Mouse (Mus musculus) ovary, adult 18-20 months (tissue): Measurements from ENCODE around the gene Snrpd3.
"Not testable (repeated sequence)": the region's sequence is repeated elsewhere in the genome, so short reads cannot be mapped to it uniquely, and the experiment has no call there.

Experiments used
- DNase-seq: peaks from one replicate; pipeline ENCODE4 v3.0.0; 2022; ENCODE audit warnings: low spot score, mixed read lengths

The Snrpd3 gene

DNA sequence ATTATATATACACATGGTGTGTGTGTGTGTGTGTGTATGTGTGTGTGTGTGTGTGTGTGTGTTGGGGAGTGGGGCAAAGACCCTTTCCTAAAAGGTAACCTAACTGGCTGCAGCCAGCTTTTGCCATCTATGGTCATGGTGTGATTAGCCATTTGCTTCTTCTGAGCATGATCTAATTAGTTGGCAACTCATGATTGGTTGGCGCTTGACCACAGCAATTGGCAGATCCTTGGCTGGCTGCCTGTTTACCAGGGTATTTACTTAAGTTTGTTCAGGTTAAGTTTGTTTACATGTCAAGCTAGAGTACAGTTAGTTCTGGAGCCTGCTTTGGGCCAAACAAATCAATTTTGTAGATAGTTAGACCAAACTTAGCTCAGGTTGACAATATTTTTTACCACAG, 15.7 kb upstream of the Snrpd3 start:
- no peak for DNase-seq

GRCm38 (mm10) chr10:75503692-75504091, 13.7 kb upstream of the Snrpd3 start:
- DNase-seq = no peak

- no peak for DNase-seq
Measured at GRCm38 (mm10) chr10:75504234-75505129, 12.9 kb upstream of the Snrpd3 start.

GRCm38 (mm10) chr10:75505130-75505495, 12.2 kb upstream of the Snrpd3 start:
- no peak for DNase-seq

- not testable (repeated sequence) for DNase-seq
Measured at GRCm38 (mm10) chr10:75505928-75506327, 11.4 kb upstream of the Snrpd3 start.

- peak; percentile 38 for DNase-seq
Measured at GRCm38 (mm10) chr10:75510446-75510845, 6.9 kb upstream of the Snrpd3 start.

DNA sequence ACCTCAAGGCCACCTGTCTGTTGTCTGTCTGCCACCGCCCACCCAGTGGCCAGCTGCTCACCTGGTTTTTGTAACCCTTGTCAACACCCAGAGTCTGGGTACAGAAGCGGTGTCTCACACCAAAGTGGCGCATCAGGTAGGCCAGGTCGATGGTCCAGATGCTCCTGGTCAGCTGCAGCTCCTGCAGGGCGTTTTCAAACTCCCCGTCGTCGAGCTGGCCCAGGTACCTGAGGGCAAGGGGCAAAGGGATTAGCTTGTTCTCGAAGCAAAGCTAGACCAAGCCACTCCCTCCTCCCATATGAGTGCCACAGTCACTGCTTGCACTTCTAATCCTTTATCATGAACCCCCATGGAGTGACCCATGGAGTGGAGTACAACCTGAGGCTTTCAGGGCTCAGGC, 6.3 kb upstream of the Snrpd3 start:
- no peak for DNase-seq

DNA sequence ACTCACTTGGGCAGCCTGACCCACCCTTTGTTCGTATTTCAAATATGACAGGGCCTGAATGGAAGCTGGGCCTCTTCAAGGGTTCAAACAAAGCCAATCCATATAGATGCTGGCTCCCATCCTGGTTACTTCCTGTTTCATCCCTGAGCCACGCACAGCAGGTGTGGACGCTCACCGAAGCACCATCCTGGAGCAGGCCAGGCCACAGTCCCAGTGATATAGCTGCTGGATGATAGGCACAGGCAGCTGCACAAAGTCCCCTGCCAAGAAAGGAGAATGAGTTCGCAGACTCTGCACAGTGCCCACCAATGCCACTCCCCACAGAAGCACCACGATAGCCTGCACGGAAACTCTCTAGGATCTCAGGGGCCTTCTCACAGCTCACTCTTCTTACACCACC, 5.5 kb upstream of the Snrpd3 start:
- no peak for DNase-seq

DNA sequence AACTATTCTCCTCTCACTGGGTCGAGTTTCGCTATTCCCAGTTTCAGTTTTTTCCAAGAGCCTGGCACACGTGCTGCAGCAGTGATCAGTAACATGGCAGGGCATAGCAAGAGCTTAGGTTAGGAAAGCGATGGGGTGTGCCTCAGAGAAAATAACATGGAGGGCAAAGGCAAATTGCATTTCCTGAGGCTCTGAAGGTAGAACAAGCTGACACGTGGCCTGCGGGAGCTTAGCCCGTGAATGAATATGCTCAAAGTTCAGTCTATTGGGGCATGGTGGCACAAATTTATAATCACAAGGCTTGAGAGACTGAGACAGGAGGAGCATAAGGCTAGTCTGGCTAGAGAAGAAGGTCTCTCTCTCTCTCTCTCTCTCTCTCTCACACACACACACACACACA, 4.6 kb upstream of the Snrpd3 start:
- DNase-seq = no peak

DNA sequence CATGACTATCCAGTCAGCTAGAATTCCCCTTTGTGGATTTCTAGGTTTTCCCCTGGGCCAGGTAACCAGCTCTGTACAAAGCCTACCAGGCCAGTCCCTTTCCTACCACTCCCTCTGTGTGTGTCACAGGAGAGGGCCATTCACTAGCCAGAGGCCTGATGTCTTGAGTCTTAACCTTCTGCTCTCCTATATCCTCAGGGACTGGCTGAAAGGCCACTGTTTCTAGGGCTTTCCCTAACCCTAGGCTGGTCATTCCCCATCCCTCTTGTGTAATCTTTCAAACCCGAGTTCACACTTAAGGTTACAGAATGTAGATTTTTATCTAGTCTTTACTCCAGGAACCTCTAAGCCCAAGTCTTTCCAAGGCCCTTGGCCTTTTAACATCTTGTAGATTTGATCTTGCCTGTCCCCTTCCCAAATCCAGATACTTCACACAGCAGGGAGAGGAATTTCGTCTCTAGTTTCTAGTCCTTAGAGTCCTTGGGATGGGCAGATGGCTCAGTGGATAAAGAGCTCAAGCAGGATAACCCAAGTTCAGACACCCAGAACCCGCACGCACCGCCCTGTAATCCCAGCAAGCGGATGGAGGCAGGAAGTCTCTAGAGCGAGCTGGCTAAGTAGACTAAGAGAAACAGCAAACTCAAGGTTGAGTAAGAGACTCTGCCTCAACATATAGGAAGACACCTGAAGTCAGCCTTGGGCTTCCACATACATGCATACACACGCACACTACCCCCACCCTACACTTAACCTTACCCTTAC, 3.9 kb upstream of the Snrpd3 start:
- no peak for DNase-seq

DNA sequence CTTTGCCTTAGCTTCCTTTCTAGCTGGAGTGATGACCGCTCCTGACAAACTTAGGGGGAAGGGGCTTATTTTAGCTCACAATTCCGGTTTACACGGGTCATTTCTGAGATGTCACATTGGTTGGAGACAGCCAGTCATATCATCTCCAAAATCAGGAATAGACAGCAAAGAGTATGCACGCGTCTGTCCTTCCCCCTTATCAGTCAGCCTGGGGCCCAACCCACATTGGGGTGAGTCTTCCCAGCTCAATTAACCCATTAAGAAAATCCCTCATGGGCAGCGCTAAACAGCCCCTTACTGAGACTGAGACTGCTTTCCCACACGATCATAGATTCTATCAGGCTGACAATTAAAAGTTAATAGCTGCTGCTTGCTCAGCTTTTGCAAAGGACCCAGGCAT, 3.0 kb upstream of the Snrpd3 start:
- DNase-seq = no peak

- DNase-seq = no peak
Measured at GRCm38 (mm10) chr10:75515216-75516037, 1.9 kb upstream of the Snrpd3 start.

DNA sequence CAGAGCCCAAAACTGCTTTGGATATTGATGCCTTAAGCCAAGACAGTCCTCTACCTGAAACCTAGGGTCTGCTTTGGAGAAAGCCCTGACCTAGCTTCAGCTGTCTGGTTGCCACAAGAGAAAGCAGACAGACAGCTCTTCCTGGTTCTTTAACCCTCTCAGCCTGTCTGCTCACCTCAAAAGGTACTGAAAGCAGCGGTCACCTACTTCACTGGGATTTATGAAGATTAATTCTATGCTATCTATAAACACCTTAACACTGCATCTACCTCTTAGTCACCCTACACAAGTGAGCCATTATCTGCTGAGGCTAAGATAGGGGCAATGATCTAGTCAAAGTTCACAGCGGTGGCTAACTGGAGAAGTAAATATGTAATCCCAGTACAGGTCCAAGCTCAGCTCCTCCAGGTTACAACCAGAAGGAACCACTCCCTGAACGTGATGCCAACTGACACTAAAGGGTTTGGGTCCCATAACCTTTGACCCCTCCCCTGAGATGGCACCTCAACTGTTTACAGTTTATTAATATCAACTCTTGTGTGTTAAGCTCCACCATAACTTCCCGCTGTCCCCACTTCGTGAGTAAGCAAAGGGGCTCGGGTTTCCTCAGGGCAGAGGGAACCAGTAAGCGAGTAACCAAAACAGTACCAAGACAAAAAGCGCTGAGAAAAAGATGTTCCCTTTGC, 1.2 kb upstream of the Snrpd3 start:
- no peak for DNase-seq

DNA sequence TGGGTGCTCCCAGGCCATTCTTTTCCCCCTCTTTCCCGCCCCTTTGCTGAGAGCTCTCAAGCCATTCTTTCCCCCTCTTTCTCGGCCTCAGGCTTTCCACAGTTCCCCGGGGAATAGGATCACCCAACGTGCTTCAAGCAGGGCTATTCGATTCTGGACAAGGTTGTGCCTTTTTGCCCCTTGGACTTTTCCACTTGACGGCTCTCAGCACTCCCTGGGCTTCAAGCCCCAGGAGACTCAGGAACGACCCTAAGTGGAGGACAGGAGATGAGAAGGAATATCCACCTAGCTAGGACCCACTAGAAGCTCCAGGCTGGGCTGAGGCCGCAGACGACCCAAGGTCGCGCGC, 653 bp upstream of the Snrpd3 start:
- no peak for DNase-seq

- DNase-seq = peak; percentile 94
Measured at GRCm38 (mm10) chr10:75517758-75518143, 400 bp downstream of the Snrpd3 start, which contains the start of gene Gucd1. TSS of gene Gucd1 (minus strand) at chr10:75517972.

DNA sequence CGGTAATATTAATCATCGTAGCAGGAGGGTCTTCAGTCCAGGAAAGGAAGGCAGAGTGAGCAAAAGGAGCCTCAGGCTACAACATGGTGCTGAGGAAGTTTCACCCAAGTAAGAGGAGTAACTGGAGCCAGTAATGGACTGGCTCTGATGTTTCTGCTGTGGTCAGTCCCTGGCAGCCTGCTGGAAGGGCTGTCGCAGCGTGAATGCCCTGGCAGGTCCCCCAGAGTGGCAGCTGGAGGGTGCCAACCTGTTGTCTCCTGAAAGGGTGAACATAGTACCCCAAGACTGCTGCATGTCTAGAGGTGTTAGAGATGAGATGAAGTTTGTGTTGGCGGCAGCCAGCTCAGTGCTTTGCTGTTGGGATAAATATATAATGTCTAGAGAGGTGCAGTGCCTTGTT, 3.2 kb downstream of the Snrpd3 start:
- no peak for DNase-seq

DNA sequence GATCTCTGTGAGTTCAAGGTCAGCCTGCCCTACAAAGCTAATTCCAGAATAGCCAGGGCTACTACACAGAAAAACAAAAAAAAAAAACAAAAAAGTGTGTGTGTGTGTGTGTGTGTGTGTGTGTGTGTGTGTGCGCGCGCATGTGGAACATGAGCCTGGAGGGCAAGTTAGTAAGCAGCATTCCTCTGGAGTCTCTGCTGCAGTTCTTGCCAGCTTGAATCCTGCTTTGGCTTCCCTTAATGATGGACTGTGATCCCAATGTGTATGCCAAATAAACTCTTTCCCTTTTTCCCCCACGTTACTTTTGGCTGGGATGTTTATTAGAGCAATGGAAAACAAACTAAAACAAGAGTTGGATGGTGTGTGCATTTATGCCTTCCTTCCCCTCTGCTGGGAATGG, 4.3 kb downstream of the Snrpd3 start:
- no peak for DNase-seq

GRCm38 (mm10) chr10:75525450-75525849, 8.1 kb downstream of the Snrpd3 start:
- DNase-seq = not testable (repeated sequence)

GRCm38 (mm10) chr10:75530322-75530721, 13.0 kb downstream of the Snrpd3 start:
- no peak for DNase-seq

- DNase-seq = no peak
Measured at GRCm38 (mm10) chr10:75531532-75532090, 14.3 kb downstream of the Snrpd3 start.

DNA sequence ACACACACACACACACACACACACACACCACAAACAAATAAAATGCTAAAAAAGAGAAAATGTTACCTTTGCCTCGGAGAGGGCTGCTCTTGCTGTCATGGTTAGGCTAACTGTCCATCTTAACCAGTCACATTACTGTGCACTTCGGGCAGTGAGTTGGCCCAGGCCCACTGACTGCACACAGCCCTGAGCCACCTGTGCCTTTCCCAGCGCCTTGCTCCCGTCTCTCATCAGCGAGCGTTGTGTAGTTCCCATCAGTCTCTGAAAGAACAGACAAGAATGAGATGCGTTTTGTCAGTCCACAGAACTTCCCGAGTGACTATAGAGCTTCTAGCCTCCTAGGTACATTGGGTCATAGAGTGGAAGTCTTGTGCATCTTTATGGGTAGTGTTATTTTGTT, 16.9 kb downstream of the Snrpd3 start:
- no peak for DNase-seq

GRCm38 (mm10) chr10:75534934-75535333, 17.6 kb downstream of the Snrpd3 start:
- DNase-seq = no peak
